Mouse (Mus musculus) brain, embryonic 14.5 days (tissue): ENCODE measurements around the gene Trappc3.

Experiments used
- CTCF ChIP-seq: fragments of 200-500 bp; IDR thresholded peaks from 2 replicates; pipeline ENCODE4 v1.5.1; 2012; ENCODE audit warnings: inconsistent platforms, mild to moderate bottlenecking, moderate library complexity, borderline replicate concordance; ENCODE audit not compliant: insufficient read depth, insufficient read length; ENCODE audit errors: extremely low read depth
- POLR2A ChIP-seq: fragments of 200-500 bp; IDR thresholded peaks from 2 replicates; pipeline ENCODE4 v1.6.1; 2012; ENCODE audit warnings: mild to moderate bottlenecking, inconsistent platforms, borderline replicate concordance; ENCODE audit not compliant: poor library complexity, insufficient read depth, insufficient read length, severe bottlenecking; ENCODE audit errors: extremely low read depth

- TF ChIP-seq POLR2A (no peak), CTCF (no peak)
Measured at GRCm38 (mm10) chr4:126306827-126307226, 44.7 kb downstream of the Trappc3 start.
